Mouse (Mus musculus): Measurements from ENCODE around the gene AC129217.1.

Gene AC129217.1

DNA sequence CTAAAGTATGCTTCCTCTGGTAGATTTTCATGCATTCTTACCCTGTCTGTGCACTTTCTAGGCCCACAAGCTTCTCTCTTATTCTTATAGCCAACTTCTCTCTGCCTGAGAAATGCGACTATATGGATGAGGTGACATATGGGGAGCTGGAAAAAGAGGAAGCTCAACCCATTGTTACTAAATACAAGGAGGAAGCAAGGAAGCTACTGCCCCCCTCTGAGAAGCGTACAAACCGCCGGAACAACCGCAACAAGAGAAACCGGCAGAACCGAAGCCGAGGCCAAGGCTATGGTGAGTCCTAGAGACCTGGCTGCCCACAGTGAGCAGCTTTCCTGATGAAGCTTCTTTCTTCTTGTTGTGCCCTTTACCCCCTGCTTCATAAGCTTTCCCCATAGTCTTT lies at the start of gene AC129217.1:
Gene AC129217.1, plus strand, starts transcription at position 114 of the 400 bp plus-strand sequence.
- no peak for DNase-seq (ENCODE audit: low read depth, low spot score)

GRCm38 (mm10) chr19:8786008-8786781 lies 43.4 kb upstream of the AC129217.1 start, which contains the start of gene Taf6l:
TSS of gene Taf6l (minus strand) at chr19:8786417.
- peak; percentile 99 for DNase-seq (ENCODE audit: low read depth, low spot score)

- DNase-seq (ENCODE audit: low read depth, low spot score) = peak; percentile 48
Observed at GRCm38 (mm10) chr19:8788521-8788920, 41.1 kb upstream of the AC129217.1 start.

DNA sequence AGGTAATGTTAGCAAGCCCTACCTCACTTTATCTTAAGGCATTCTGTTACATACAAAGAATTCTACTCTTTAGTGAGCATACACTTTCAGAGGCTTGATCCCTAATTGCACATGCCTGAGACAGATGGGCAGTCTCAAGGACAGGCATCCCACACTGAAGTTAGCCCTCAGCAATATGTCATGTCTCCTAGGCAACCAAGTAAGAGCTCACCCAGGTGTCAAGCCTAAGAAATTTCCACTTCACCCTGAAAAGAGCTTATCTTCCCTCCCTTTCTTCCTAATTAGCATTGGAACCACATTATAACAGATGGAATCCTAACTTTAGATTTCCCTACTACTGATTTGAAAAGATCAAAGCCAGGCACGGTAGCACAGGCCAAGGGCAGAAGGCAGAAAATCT lies 40.4 kb upstream of the AC129217.1 start:
- no peak for DNase-seq (ENCODE audit: low read depth, low spot score)

- DNase-seq (ENCODE audit: low read depth, low spot score) = no peak
Observed at GRCm38 (mm10) chr19:8790171-8790570, 39.4 kb upstream of the AC129217.1 start.

DNA sequence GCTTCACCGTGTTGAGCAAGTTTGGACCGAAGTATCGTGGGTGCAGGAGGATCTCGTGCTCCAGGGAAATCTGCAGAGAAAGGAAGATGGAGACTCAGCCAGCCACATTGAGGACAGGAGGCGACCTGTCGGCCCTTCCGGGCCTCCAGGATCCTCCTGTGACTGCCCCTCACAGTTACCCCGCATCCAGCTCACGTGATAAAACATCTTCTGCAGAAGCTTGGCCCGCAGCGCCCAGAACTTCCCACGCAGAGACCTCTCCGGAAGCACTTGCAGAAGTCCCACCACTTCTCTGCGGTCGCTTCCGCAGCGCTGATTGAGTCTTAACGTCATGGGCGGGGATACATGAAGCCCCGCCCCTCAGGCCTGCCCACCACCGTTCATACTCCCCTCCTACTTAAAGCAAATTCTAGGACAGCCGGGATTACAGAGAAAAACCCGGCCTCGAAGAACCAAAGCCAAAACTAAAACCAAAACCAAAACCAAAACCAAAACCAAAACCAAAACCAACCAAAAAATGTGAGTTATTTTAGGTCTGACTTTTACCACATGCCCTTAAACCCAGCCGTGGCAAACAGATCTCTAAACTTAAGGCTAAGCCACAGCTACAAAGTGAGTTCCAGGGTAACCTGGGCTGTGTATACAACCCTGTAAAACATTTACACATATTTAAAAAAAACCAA lies 31.2 kb upstream of the AC129217.1 start, which contains the start of gene Polr2g:
Gene Polr2g, minus strand, starts transcription at position 314 of the 683 bp plus-strand sequence.
- DNase-seq (ENCODE audit: low read depth, low spot score) = peak; percentile 97

GRCm38 (mm10) chr19:8798947-8799315 lies 30.6 kb upstream of the AC129217.1 start:
- DNase-seq (ENCODE audit: low read depth, low spot score) = no peak

DNA sequence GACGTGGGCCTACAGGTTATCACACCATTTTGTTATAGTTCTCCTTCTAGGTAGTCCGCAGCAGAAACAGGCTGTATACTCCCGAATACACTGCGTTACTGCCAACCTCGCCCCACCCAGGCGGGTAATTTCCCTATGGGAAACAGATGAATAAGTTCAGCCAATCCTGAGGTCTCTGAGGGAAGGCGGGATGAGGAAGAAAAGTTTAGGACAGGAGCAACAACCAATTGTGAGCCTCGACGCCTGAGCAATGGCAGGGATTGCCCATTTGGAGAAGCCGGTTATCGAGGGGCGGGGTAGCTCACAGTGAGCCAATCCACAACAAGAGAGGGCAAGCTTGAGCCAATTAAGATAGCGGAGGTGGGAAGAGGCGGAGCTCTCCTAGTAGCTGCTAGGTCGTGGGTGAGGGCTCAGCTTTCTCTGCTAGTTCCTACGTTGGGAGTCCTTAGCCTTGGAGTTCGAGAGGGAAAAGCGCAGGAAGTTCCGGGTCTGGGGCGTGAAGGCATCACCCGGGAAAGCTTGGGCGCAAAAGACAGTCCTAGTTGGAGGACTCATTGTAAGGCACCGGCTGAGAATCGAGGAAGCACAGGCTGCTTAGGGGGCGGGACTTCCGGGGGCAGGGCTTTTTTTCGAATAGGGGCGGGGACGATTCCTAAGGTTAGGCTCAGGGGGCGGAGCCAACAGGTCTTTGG lies 27.3 kb upstream of the AC129217.1 start, which contains the start of gene Zbtb3:
Gene Zbtb3, plus strand, starts transcription at position 426 of the 692 bp plus-strand sequence.
- DNase-seq (ENCODE audit: low read depth, low spot score) = peak; percentile 100

DNA sequence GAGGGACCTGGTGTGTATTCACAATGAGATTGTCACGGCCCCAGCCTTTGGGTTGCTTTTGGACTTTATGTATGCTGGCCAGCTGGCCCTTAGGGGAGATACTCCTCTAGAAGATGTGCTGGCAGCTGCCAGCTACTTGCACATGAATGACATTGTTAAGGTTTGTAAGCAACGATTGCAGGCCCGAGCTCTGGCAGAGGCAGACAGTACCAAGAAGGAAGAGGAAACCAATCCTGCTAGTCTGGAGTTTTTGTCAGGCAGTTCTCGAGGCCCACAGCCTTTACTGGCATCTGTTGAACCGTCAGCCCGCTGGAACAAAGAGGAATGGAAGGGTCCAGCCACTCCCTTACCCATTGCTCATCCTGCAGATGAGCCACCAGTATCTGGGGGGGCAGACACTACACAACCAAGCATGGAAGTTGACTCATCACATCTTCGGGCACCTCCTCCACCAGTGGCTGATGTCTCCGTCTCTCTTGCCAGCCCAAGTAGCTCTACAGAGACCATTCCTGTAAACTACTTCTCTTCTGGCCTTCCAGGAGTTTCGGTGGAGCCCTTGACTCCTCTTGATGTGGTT lies 26.3 kb upstream of the AC129217.1 start:
- DNase-seq (ENCODE audit: low read depth, low spot score) = no peak

DNA sequence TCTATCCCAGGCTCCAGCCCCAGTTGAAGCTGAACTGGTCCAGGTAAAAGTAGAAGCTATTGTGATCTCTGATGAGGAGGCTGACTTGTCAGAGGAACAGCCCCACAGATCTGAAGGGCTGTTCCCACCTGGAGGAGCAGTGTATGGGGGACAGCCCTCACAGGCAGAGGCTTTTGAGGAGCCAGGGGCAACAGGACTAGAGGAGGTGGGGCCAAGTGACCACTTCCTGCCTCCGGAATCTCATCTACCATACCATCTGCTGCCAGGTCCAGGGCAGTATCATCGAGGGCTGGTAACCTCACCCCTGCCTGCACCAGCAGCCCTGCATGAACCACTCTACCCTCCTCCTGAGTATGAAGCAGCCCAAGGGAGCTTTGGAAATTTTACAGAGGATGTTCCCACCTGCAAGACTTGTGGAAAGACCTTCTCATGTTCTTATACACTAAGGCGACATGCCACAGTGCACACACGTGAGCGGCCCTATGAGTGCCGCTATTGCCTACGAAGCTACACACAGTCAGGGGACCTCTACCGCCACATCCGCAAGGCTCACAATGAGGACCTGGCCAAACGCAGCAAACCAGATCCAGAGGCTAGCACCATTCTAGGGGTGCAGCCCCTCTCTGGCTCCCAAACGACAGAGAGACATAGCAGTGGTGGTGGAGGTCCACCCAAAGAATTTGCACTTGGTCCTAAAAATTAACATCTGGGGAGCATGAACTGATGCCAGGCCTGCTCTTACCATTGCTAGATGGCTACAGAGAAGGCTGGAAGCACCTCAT lies 25.5 kb upstream of the AC129217.1 start:
- no peak for DNase-seq (ENCODE audit: low read depth, low spot score)

DNA sequence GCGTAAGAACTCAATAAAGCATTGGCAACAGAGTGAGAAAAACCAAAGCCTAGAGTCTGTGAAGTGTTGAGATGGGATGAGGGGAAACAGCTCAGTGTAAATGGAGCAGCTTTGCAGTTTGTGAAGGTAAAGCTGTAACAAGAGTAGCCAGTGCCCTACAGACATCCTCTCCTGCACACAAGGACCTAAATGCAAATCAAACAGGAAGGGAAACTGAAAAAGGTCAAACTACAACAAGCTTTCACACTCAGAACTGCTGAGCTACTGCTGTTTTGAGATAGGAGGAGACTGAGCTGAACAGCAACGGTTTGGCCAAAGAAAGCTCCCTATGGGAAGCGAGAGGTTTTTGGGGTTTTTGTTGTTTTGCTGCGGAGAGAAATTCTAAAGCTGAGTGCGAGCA lies 22.8 kb upstream of the AC129217.1 start:
- DNase-seq (ENCODE audit: low read depth, low spot score) = no peak

- no peak for DNase-seq (ENCODE audit: low read depth, low spot score)
Observed at GRCm38 (mm10) chr19:8815812-8816211, 13.8 kb upstream of the AC129217.1 start.

- no peak for DNase-seq (ENCODE audit: low read depth, low spot score)
Observed at GRCm38 (mm10) chr19:8817001-8817400, 12.6 kb upstream of the AC129217.1 start.

DNA sequence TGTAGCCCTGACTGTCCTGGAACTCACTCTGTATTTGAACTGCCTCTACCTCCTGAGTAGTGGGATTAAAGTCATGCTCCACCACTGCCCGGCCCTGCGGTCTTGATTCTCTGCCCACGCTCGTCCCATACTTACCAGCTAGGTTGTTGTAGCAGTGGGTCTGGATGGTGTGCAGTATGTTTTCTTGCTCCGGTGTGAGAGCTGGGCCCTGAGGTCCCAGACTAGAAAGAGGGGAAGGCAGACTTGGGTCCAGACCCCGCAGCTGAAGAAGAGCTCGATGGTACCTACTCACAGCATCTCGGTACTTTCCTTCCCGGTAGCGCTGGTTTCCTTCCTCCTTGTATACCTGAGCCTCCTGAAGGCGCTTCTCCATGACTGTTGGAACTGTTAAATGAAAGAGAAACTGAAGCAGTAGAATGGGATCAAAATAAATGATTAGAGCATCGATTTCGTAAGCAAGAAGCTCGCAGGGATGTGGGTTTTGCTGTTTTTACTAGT lies 11.2 kb upstream of the AC129217.1 start:
- no peak for DNase-seq (ENCODE audit: low read depth, low spot score)

- peak; percentile 99 for DNase-seq (ENCODE audit: low read depth, low spot score)
Observed at GRCm38 (mm10) chr19:8818801-8819595, 10.6 kb upstream of the AC129217.1 start, which contains the start of gene Ttc9c. TSS of gene Ttc9c (minus strand) at chr19:8819333.

GRCm38 (mm10) chr19:8819596-8820423 lies 9.8 kb upstream of the AC129217.1 start, which contains the start of gene Hnrnpul2:
TSS of gene Hnrnpul2 (plus strand) at chr19:8820010.
- peak; percentile 100 for DNase-seq (ENCODE audit: low read depth, low spot score)

- DNase-seq (ENCODE audit: low read depth, low spot score) = no peak
Observed at GRCm38 (mm10) chr19:8820424-8820956, 9.1 kb upstream of the AC129217.1 start.

- no peak for DNase-seq (ENCODE audit: low read depth, low spot score)
Observed at GRCm38 (mm10) chr19:8821146-8821545, 8.4 kb upstream of the AC129217.1 start.

GRCm38 (mm10) chr19:8822696-8823095 lies 6.9 kb upstream of the AC129217.1 start:
- DNase-seq (ENCODE audit: low read depth, low spot score) = no peak
